Mouse (Mus musculus): Measurements from ENCODE around the gene Gm10842. TPM values are rescaled to one million over a fixed set of nuclear protein-coding genes. Genes with fewer than 3 reads are reported as not detected.
"Not testable (repeated sequence)": the region's sequence is repeated elsewhere in the genome, so short reads cannot be mapped to it uniquely, and the experiment has no call there.

Gm10842 gene
- polyA plus RNA-seq, 1 experiment from 2014 or later: not detected

DNA sequence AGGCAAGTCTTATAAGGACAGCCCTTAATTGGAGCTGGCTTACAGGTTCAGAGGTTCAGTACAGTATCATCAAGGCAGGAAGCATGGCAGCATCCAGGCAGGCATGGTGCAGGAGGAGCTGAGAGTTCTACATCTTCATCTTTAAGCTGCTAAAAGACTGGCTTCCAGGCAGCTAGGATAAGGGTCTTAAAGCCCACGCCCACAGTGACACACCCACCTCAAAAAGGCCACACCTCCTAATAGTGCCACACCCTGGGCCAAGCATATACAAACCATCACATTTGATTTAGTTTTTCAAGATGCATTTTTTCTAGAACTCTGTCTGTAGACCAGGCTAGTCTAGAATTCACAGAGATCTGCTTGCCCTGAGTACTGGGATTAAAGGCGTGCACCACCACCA is 9.4 kb upstream of the Gm10842 start:
- 93% methylated on average over 2 of the region's 2 CpGs for WGBS
- not testable (repeated sequence) for H3K9me3 ChIP-seq (ENCODE audit: control insufficient read depth, low read length); H3K27ac ChIP-seq (ENCODE audit: low read depth, low read length); H3K4me3 ChIP-seq (ENCODE audit: low read length); ATAC-seq; H3K4me2 ChIP-seq (ENCODE audit: low read length); H3K9ac ChIP-seq (ENCODE audit: low read depth, low read length); H3K27me3 ChIP-seq (replicated peaks; ENCODE audit: control insufficient read depth, insufficient read depth, low read length); H3K4me1 ChIP-seq (ENCODE audit: control insufficient read depth, insufficient read depth, low read depth, low read length)
- H3K36me3 ChIP-seq (ENCODE audit: control insufficient read depth, insufficient read depth, low read length): peaks cover 58% of the 10 kb centered on the region

DNA sequence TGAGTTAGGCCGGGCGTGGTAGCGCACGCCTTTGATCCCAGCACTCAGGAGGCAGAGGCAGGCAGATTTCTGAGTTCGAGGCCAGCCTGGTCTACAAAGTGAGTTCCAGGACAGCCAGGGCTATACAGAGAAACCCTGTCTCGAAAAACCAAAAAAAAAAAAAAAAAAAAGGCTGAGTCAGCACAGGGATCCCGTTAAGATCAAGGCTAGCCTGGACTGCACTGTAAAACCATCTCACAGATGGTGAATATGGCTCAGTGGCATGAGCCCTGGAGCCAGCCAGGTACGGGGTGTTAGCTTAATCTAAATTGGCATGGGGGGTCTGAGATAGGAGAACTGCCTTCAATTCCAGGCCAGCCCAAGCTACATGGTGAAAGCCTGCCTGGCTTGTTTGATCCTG is 6.2 kb upstream of the Gm10842 start:
- not testable (repeated sequence) for H3K27ac ChIP-seq (ENCODE audit: low read depth, low read length); H3K9ac ChIP-seq (ENCODE audit: low read depth, low read length); H3K4me1 ChIP-seq (ENCODE audit: control insufficient read depth, insufficient read depth, low read depth, low read length); H3K4me2 ChIP-seq (ENCODE audit: low read length); H3K9me3 ChIP-seq (ENCODE audit: control insufficient read depth, low read length); H3K27me3 ChIP-seq (replicated peaks; ENCODE audit: control insufficient read depth, insufficient read depth, low read length); ATAC-seq; H3K4me3 ChIP-seq (ENCODE audit: low read length)
- peaks cover 35% of the 10 kb centered on the region for H3K36me3 ChIP-seq (ENCODE audit: control insufficient read depth, insufficient read depth, low read length)
- WGBS: 96% methylated on average over 7 of the region's 8 CpGs

DNA sequence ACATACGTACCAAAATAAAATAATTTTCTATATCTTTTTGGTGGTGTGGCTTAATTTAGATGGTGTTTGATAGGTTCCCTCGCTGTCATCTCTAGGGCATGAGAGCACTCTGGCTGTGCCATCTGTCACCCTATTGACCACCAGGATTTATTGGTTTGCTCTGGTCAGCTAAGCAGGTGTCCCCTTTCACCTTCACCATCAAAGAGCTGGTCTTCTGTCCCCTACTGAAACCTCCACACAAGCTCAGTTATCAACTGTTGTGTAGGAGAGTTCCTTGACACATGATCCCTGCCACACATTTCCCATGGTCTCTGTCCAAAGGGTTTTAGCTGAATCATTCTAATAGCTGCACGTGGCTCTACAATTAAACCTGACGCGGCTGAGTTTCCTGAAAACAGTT is 5.6 kb upstream of the Gm10842 start:
- 91% methylated on average over 5 of the region's 5 CpGs for WGBS
- ATAC-seq: no peak
- peaks cover 29% of the 10 kb centered on the region for H3K36me3 ChIP-seq (ENCODE audit: control insufficient read depth, insufficient read depth, low read length)
- H3K4me3 ChIP-seq (ENCODE audit: low read length): no peak overlapping the region
- H3K4me1 ChIP-seq (ENCODE audit: control insufficient read depth, insufficient read depth, low read depth, low read length): no peaks in the 10 kb centered on the region
- no peaks in the 10 kb centered on the region for H3K9me3 ChIP-seq (ENCODE audit: control insufficient read depth, low read length)
- H3K4me2 ChIP-seq (ENCODE audit: low read length): no peak overlapping the region
- no peak overlapping the region for H3K27ac ChIP-seq (ENCODE audit: low read depth, low read length)
- no peaks in the 10 kb centered on the region for H3K27me3 ChIP-seq (replicated peaks; ENCODE audit: control insufficient read depth, insufficient read depth, low read length)
- no peak overlapping the region for H3K9ac ChIP-seq (ENCODE audit: low read depth, low read length)

DNA sequence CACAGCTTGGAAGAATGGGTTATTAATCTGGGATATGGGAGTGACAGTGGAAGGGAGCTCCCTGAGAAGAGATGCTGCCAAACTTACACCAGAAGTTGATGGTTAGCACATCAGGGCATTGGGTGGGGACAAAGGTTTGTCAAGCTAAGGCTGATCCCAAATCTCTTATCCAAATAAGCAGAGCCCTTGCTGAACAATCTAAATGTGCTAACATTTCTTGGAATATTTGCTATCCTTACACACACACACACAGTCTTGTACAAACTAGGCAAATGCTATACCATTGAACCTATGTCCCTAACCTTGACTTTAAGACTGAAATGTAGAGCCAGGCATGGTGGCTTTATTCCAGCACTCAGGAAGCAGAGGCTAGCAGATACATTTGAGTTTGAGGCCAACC is 3.1 kb upstream of the Gm10842 start:
- H3K9me3 ChIP-seq (ENCODE audit: control insufficient read depth, low read length): no peaks in the 10 kb centered on the region
- ATAC-seq: no peak

DNA sequence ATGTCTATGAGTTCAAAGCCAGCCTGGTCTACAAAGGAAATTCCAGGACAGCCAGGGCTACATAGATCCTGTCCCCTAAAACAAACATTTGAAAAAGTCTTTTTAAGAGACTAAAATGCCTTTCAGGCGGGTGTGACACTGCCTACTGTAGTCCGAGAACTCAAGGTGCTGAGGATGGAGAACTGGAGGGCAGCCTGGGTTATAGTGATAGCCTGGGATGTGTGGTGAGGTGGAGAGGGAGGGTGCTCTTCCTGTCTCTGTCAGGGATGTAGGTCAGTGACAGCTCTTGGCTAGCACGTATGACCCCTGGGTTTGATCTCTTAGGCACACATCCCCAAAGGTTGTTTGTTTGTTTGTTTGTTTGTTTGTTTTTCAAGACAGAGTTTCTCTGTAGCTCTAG is 2.6 kb upstream of the Gm10842 start:
- Histone ChIP-seq H3K4me3 (ENCODE audit: low read length) (no peak overlapping the region), H3K27ac (ENCODE audit: low read depth, low read length) (no peak overlapping the region), H3K9ac (ENCODE audit: low read depth, low read length) (no peak overlapping the region), H3K36me3 (ENCODE audit: control insufficient read depth, insufficient read depth, low read length) (peaks cover 10% of the 10 kb centered on the region; the same call in 1 of the 2 replicates), H3K9me3 (ENCODE audit: control insufficient read depth, low read length) (no peaks in the 10 kb centered on the region), H3K4me2 (ENCODE audit: low read length) (no peak overlapping the region), H3K27me3 (replicated peaks; ENCODE audit: control insufficient read depth, insufficient read depth, low read length) (no peaks in the 10 kb centered on the region), H3K4me1 (ENCODE audit: control insufficient read depth, insufficient read depth, low read depth, low read length) (no peaks in the 10 kb centered on the region)
- WGBS: 82% methylated on average over 3 of the region's 3 CpGs
- ATAC-seq: no peak

More for the DNA sequence above, 3.1 kb upstream of the Gm10842 start:
- Histone ChIP-seq H3K27me3 (replicated peaks; ENCODE audit: control insufficient read depth, insufficient read depth, low read length) (no peaks in the 10 kb centered on the region), H3K9ac (ENCODE audit: low read depth, low read length) (no peak overlapping the region), H3K4me1 (ENCODE audit: control insufficient read depth, insufficient read depth, low read depth, low read length) (no peaks in the 10 kb centered on the region), H3K27ac (ENCODE audit: low read depth, low read length) (no peak overlapping the region), H3K4me3 (ENCODE audit: low read length) (no peak overlapping the region), H3K36me3 (ENCODE audit: control insufficient read depth, insufficient read depth, low read length) (peaks cover 13% of the 10 kb centered on the region; the same call in 1 of the 2 replicates), H3K4me2 (ENCODE audit: low read length) (no peak overlapping the region)

DNA sequence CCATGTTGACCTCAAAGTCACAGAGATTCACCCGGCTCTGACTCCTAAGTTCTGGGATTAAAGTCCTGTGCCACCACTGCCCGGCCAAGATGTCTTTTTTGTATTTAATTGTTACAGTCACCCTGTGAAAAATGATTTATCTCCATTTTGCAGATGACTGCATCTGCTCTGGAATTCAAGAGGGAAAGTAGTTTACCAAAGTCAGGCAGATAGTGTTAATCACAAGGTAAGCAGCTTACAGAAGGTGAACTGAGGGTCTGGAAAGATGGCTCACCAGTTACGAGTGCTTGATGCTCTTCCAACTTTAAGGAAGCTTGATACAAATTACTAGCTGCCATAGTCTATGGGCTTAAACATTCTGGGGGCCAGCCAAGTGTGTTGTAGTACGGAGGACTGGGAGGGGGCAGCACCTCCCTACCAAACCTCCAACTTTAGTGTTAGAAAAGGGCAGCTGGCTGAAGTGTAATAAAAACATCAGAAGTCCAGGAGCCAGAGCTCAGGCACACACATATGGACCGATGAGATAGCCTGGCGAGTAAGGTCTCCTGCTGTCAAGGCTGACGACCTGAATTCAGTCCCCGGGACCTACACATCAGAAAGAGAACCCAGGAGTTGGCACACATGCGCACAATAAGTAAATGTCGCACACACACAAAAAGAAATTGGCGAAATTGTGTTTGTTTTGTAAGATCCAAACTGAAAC is 2.0 kb upstream of the Gm10842 start:
- no peak overlapping the region for H3K27ac ChIP-seq (ENCODE audit: low read depth, low read length)
- H3K4me2 ChIP-seq (ENCODE audit: low read length): no peak overlapping the region
- peaks cover 5% of the 10 kb centered on the region; the same call in 1 of the 2 replicates for H3K36me3 ChIP-seq (ENCODE audit: control insufficient read depth, insufficient read depth, low read length)
- ATAC-seq: no peak
- 87% methylated on average over 11 of the region's 11 CpGs for WGBS
- no peak overlapping the region for H3K9ac ChIP-seq (ENCODE audit: low read depth, low read length)
- no peaks in the 10 kb centered on the region for H3K27me3 ChIP-seq (replicated peaks; ENCODE audit: control insufficient read depth, insufficient read depth, low read length)
- no peaks in the 10 kb centered on the region for H3K9me3 ChIP-seq (ENCODE audit: control insufficient read depth, low read length)
- H3K4me3 ChIP-seq (ENCODE audit: low read length): no peak overlapping the region
- H3K4me1 ChIP-seq (ENCODE audit: control insufficient read depth, insufficient read depth, low read depth, low read length): no peaks in the 10 kb centered on the region

DNA sequence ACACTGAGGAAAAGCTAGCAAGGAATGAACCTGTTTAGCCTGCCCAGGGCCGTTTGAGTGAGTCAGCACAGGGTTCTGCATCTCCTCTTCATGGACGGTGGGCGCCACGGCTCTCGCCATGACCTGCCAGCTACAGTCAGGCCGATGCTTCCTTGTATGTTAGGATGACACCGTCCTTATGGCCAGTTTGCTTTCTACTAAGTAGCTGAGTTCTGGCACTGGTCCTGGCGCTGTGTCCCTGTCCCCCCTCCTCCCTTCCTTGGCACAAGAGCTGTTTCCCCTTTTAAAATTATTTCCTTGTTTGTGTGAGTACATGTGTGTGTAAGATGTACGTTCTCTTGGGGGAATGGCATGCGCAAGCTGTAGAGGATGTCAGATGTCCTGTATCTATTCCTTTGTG is 1.5 kb upstream of the Gm10842 start:
- WGBS: 87% methylated on average over 10 of the region's 10 CpGs
- no peaks in the 10 kb centered on the region for H3K36me3 ChIP-seq (ENCODE audit: control insufficient read depth, insufficient read depth, low read length)
- no peak overlapping the region for H3K4me3 ChIP-seq (ENCODE audit: low read length)

DNA sequence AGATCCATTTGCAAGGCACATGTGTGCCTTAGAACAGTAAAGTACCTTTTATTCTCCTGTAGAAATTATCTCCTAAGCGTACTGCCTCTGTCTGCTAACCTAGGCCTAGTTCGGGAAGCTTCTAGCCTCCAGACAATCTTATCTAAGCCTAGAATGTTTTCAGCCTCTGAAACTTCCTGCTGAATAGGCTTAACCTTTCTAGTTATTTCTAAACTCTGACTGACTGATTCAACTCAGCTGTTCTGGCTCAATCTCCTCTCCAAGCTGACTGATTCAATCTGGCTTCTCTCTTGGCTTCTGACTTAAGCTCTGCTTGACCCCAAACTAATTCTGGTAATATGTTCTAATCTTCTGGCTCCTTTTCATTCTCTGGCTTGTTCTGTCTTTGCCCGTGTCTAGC is 2.7 kb downstream of the Gm10842 start:
- ATAC-seq: no peak
- H3K27me3 ChIP-seq (replicated peaks; ENCODE audit: control insufficient read depth, insufficient read depth, low read length): no peaks in the 10 kb centered on the region
- H3K36me3 ChIP-seq (ENCODE audit: control insufficient read depth, insufficient read depth, low read length): no peaks in the 10 kb centered on the region
- no peak overlapping the region for H3K4me2 ChIP-seq (ENCODE audit: low read length)
- no peak overlapping the region for H3K27ac ChIP-seq (ENCODE audit: low read depth, low read length)
- H3K9me3 ChIP-seq (ENCODE audit: control insufficient read depth, low read length): no peaks in the 10 kb centered on the region
- H3K4me3 ChIP-seq (ENCODE audit: low read length): no peak overlapping the region
- H3K9ac ChIP-seq (ENCODE audit: low read depth, low read length): no peak overlapping the region
- WGBS: 92% methylated on average over 3 of the region's 3 CpGs
- peaks cover 10% of the 10 kb centered on the region; the same call in 1 of the 2 replicates for H3K4me1 ChIP-seq (ENCODE audit: control insufficient read depth, insufficient read depth, low read depth, low read length)

More for the DNA sequence above, 1.5 kb upstream of the Gm10842 start:
- H3K9me3 ChIP-seq (ENCODE audit: control insufficient read depth, low read length): no peaks in the 10 kb centered on the region
- no peak overlapping the region for H3K9ac ChIP-seq (ENCODE audit: low read depth, low read length)
- H3K27ac ChIP-seq (ENCODE audit: low read depth, low read length): no peak overlapping the region
- no peaks in the 10 kb centered on the region for H3K4me1 ChIP-seq (ENCODE audit: control insufficient read depth, insufficient read depth, low read depth, low read length)
- ATAC-seq: no peak
- H3K27me3 ChIP-seq (replicated peaks; ENCODE audit: control insufficient read depth, insufficient read depth, low read length): no peaks in the 10 kb centered on the region
- H3K4me2 ChIP-seq (ENCODE audit: low read length): no peak overlapping the region

DNA sequence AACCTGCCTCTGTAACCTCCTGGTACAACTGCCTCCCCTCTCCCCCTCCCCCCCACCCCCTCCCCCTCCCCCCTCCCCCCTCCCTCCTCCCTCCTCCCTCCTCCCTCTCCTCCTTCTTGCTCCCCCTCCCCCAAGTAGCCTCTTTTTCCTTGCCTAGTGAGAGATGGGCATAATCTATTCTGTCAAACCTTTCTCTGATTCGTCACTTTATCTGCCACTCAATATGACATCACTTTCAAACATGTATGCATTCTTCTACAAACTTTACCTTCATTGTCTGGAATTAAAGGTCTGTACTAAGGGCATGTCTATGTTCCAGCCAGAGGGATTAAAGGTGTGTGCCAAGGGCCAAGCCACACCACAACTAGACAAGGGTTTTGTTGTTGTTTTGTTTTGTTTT is 3.1 kb downstream of the Gm10842 start:
- no peak overlapping the region for H3K4me2 ChIP-seq (ENCODE audit: low read length)
- no peaks in the 10 kb centered on the region for H3K9me3 ChIP-seq (ENCODE audit: control insufficient read depth, low read length)
- no peak overlapping the region for H3K4me3 ChIP-seq (ENCODE audit: low read length)
- H3K4me1 ChIP-seq (ENCODE audit: control insufficient read depth, insufficient read depth, low read depth, low read length): peaks cover 10% of the 10 kb centered on the region; the same call in 1 of the 2 replicates
- WGBS: 92% methylated on average over 1 of the region's 1 CpGs
- no peak for ATAC-seq
- no peaks in the 10 kb centered on the region for H3K36me3 ChIP-seq (ENCODE audit: control insufficient read depth, insufficient read depth, low read length)
- H3K9ac ChIP-seq (ENCODE audit: low read depth, low read length): no peak overlapping the region
- no peak overlapping the region for H3K27ac ChIP-seq (ENCODE audit: low read depth, low read length)
- no peaks in the 10 kb centered on the region for H3K27me3 ChIP-seq (replicated peaks; ENCODE audit: control insufficient read depth, insufficient read depth, low read length)

All from hindbrain, embryonic 16.5 days (tissue).